Mouse (Mus musculus) neural tube, embryonic 15.5 days (tissue): ENCODE measurements around the gene March4. TPM values are rescaled to one million over a fixed set of nuclear protein-coding genes. Genes with fewer than 3 reads are reported as not detected.

Experiments
- ATAC-seq: fragments of 200-750 bp; cut with Nextera tagmentation; 2 replicates; pipeline ENCODE4 v1.8.0; 2017; ENCODE audit warnings: mild to moderate bottlenecking, moderate TSS enrichment, moderate library complexity; ENCODE audit not compliant: low FRiP score
- H3K27ac ChIP-seq: fragments of 300-500 bp; sonication (generic); replicated peaks from 2 replicates; pipeline ENCODE4 v1.5.1; 2015; ENCODE audit warnings: mild to moderate bottlenecking, inconsistent platforms
- H3K27me3 ChIP-seq: fragments of 300-500 bp; sonication (generic); replicated peaks from 2 replicates; pipeline ENCODE4 v1.6.1; 2015; ENCODE audit warnings: inconsistent platforms
- H3K36me3 ChIP-seq: fragments of 300-500 bp; sonication (generic); 2 replicates; pipeline ENCODE4 v1.6.1; 2015; ENCODE audit warnings: inconsistent platforms
- H3K4me1 ChIP-seq: fragments of 300-500 bp; sonication (generic); 2 replicates; pipeline ENCODE4 v1.6.1; 2015; ENCODE audit warnings: inconsistent platforms
- H3K4me2 ChIP-seq: fragments of 300-500 bp; sonication (generic); 2 replicates; pipeline ENCODE4 v1.6.1; 2015; ENCODE audit warnings: inconsistent platforms, mild to moderate bottlenecking, moderate library complexity
- H3K4me3 ChIP-seq: fragments of 300-500 bp; sonication (generic); replicated peaks from 2 replicates; pipeline ENCODE4 v1.5.1; 2015; ENCODE audit warnings: mild to moderate bottlenecking, inconsistent platforms
- H3K9ac ChIP-seq: fragments of 300-500 bp; sonication (generic); replicated peaks from 2 replicates; pipeline ENCODE4 v1.6.1; 2015; ENCODE audit warnings: mild to moderate bottlenecking, inconsistent platforms
- H3K9me3 ChIP-seq: fragments of 300-500 bp; sonication (generic); replicated peaks from 2 replicates; pipeline ENCODE4 v1.6.1; 2016; ENCODE audit warnings: inconsistent platforms
- WGBS: fragments of 180-500 bp; shearing (Covaris S2); methylation state at CpG from one replicate; pipeline ENCODE4 v1.1.7; 2015; ENCODE audit warnings: mixed read lengths; 5-methylcytosine and 5-hydroxymethylcytosine counted together
- polyA plus RNA-seq: library from polyadenylated mRNA; unstranded; fragments of >200 nt; fragmentation: Nextera tagmentation; extraction: Ambion mirVana; gene quantifications from 2 replicates; pipeline ENCODE4 v1.2.1, GENCODE M21; 2015

March4 gene
- polyA plus RNA-seq, 1 experiment from 2014 or later = 9.6 TPM

DNA sequence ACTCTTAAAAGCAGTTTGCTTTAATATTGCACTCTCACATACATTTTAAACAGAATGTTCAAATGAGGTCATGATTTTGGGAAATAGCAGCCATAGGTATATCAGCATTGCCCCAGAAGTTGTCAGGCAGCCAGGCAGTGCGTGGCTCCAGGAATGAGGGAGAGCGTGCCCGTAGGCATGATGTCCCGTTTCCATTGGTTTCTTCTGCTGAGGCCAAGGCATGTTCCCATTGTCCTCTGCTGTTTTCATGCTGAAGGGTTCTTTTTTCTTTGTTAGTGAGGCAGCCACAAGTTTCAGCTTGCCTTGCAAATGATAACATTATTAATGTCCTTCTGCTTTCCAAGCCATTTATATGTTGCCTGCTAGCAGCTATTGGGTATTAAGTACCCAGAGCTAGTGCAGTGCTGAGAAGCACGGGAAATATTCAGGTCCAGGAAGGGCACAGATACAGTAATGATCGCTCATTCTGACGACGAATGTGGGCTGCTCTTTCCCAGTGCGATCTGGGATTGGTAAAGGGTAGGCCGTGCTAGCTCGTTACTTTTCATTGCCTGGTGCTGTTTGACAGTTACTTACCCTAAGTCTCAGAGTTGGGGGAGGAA is 156.9 kb downstream of the March4 start:
- ATAC-seq = no peak; the same call in 1 of the 2 replicates
- H3K9ac ChIP-seq = no peak overlapping the region
- WGBS = 69% methylated on average over 11 of the region's 11 CpGs
- peak overlapping the region; percentile 61 for H3K27ac ChIP-seq
- H3K4me1 ChIP-seq = 0 out of 2 replicates have a peak, but pooled peaks cover 6% of the 10 kb centered on the region
- no peaks in the 10 kb centered on the region for H3K27me3 ChIP-seq
- H3K4me3 ChIP-seq = no peak overlapping the region
- no peaks in the 10 kb centered on the region for H3K36me3 ChIP-seq
- H3K4me2 ChIP-seq = no peak overlapping the region
- no peaks in the 10 kb centered on the region for H3K9me3 ChIP-seq

DNA sequence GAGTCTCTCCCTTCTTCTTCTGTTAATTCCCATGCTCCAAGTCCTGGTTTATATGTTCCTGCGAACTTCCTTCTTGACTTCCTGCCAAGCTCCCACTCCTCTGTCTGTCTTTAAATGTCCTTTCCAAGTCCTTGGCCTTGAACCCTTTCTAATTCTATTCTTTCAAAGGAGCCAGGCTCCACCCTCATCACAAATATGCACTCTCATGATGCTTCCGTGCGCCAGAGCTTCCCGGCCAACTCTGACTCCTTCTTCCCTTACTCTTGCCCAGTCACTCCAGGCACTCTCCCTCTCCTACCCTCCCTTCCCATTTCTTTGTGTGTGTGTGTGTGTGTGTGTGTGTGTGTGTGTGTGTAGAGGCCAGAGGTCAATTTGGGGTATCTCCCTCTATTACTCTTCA is 158.6 kb downstream of the March4 start:
- H3K9me3 ChIP-seq = no peaks in the 10 kb centered on the region
- H3K27ac ChIP-seq = no peak overlapping the region
- no peak overlapping the region for H3K4me2 ChIP-seq
- H3K27me3 ChIP-seq = no peaks in the 10 kb centered on the region
- H3K4me1 ChIP-seq = 0 out of 2 replicates have a peak, but pooled peaks cover 10% of the 10 kb centered on the region
- no peaks in the 10 kb centered on the region for H3K36me3 ChIP-seq
- no peak overlapping the region for H3K9ac ChIP-seq
- ATAC-seq = no peak
- H3K4me3 ChIP-seq = no peak overlapping the region
- 85% methylated on average over 4 of the region's 4 CpGs for WGBS

Other genes with a start within 250 kb of the March4 start
- gene Xrcc5, start 229.5 kb downstream of the March4 start, polyA plus RNA-seq = 15.1 and 27.7 TPM in 2 replicates
- 23.9 and 24.5 TPM in 2 replicates for gene Smarcal1, start 46.3 kb upstream of the March4 start, polyA plus RNA-seq
- gene Ankar, start 163.6 kb upstream of the March4 start, polyA plus RNA-seq = not detected in 2 replicates
- gene Rpl37a, start 174.4 kb upstream of the March4 start, polyA plus RNA-seq = 1,001 and 1,078 TPM in 2 replicates